Mouse (Mus musculus): ENCODE results near the gene Gm9964. TPM values are rescaled to one million over a fixed set of nuclear protein-coding genes. Genes with fewer than 3 reads are reported as not detected.

Gm9964 gene
- polyA plus RNA-seq, 1 experiment from 2014 or later = not detected

GRCm38 (mm10) chr11:79327106-79327505 lies 30.4 kb upstream of the Gm9964 start:
- Histone ChIP-seq H3K4me3 (ENCODE audit: low read length) (no peak overlapping the region), H3K27me3 (ENCODE audit: control insufficient read depth, insufficient read depth, low read length) (no peaks in the 10 kb centered on the region), H3K36me3 (ENCODE audit: control insufficient read depth, insufficient read depth) (no peaks in the 10 kb centered on the region), H3K9ac (ENCODE audit: low read length) (no peak overlapping the region), H3K27ac (ENCODE audit: low read length) (no peak overlapping the region), H3K4me2 (ENCODE audit: low read depth, low read length) (no peak overlapping the region), H3K9me3 (replicated peaks; ENCODE audit: control insufficient read depth, low read length) (no peaks in the 10 kb centered on the region), H3K4me1 (ENCODE audit: control insufficient read depth, insufficient read depth, low read length) (no peaks in the 10 kb centered on the region)
- 32% methylated on average over 4 of the region's 4 CpGs for WGBS
- no peak for ATAC-seq (replicated peaks; ENCODE audit: extremely low read depth, insufficient read depth, low FRiP score)

DNA sequence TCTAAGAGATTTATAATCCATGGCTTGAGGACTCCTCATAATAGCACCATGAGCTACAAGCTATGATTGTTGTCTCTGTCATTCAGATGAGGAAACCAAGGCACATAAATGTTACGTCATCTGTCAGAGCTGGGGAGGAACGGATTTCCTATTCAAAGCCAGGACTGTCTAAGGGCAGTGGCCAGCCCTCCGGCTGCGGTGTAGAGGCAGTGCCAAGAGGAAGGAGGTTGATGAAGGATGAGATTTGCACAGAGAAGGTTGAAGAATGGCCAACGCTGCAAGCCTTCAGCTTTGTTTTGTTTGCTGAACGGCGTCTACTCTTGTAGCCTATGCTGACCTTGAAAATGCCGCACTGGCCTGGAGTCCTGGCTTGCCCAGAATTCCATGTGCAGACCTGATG lies 29.0 kb upstream of the Gm9964 start:
- Histone ChIP-seq H3K9ac (ENCODE audit: low read length) (no peak overlapping the region), H3K27me3 (ENCODE audit: control insufficient read depth, insufficient read depth, low read length) (no peaks in the 10 kb centered on the region), H3K36me3 (ENCODE audit: control insufficient read depth, insufficient read depth) (no peaks in the 10 kb centered on the region), H3K4me2 (ENCODE audit: low read depth, low read length) (no peak overlapping the region), H3K9me3 (replicated peaks; ENCODE audit: control insufficient read depth, low read length) (no peaks in the 10 kb centered on the region), H3K27ac (ENCODE audit: low read length) (no peak overlapping the region), H3K4me1 (ENCODE audit: control insufficient read depth, insufficient read depth, low read length) (no peaks in the 10 kb centered on the region), H3K4me3 (ENCODE audit: low read length) (no peak overlapping the region)
- 75% methylated on average over 8 of the region's 8 CpGs for WGBS
- no peak for ATAC-seq (replicated peaks; ENCODE audit: extremely low read depth, insufficient read depth, low FRiP score)

DNA sequence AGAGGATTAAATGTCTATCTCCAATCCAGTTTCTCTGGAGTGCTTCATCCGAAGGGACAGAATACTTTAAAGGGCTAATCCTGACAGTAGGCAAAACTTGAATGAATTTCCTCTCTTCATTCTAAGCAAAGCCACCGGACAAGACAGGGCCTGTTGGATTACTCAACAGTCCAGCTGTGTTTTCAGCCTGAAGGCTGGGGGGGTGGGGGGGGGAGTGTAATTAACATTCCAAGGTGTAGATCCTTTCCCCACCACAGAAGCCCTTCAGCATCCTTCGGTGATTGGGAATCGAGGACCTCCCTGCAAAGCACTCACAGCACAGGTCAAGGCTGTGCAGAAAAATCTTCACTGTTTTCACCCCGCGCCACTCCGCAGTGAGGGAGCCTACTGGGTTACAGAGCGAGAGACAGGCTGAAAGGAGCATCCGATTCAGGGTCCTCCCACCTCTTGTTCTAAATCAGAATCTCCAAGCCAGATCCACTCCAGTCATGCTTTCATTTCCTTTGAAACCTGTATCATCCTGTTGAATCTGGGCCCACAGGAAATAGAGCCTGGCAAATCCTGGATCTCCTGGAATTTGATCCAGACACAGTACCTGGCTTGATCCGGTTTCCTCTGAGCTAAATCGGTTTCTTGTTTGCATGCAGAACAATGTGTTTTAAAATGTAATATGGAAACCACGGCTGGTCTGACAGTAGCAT lies 27.4 kb upstream of the Gm9964 start:
- no peaks in the 10 kb centered on the region for H3K27me3 ChIP-seq (ENCODE audit: control insufficient read depth, insufficient read depth, low read length)
- H3K9ac ChIP-seq (ENCODE audit: low read length) = no peak overlapping the region
- no peaks in the 10 kb centered on the region for H3K9me3 ChIP-seq (replicated peaks; ENCODE audit: control insufficient read depth, low read length)
- H3K4me3 ChIP-seq (ENCODE audit: low read length) = no peak overlapping the region
- 60% methylated on average over 12 of the region's 12 CpGs for whole genome bisulfite sequencing
- no peak overlapping the region for H3K4me2 ChIP-seq (ENCODE audit: low read depth, low read length)
- no peaks in the 10 kb centered on the region for H3K36me3 ChIP-seq (ENCODE audit: control insufficient read depth, insufficient read depth)
- no peak for ATAC-seq (replicated peaks; ENCODE audit: extremely low read depth, insufficient read depth, low FRiP score)
- 0 out of 2 replicates have a peak, but pooled peaks cover 2% of the 10 kb centered on the region for H3K4me1 ChIP-seq (ENCODE audit: control insufficient read depth, insufficient read depth, low read length)
- peak overlapping the region; percentile 60 for H3K27ac ChIP-seq (ENCODE audit: low read length)

GRCm38 (mm10) chr11:79319807-79320206 lies 23.1 kb upstream of the Gm9964 start:
- ATAC-seq (replicated peaks; ENCODE audit: extremely low read depth, insufficient read depth, low FRiP score) = peak; percentile 37; the same call in 1 of the 2 replicates
- no peak overlapping the region for H3K4me3 ChIP-seq (ENCODE audit: low read length)
- no peaks in the 10 kb centered on the region for H3K36me3 ChIP-seq (ENCODE audit: control insufficient read depth, insufficient read depth)
- no peak overlapping the region for H3K27ac ChIP-seq (ENCODE audit: low read length)
- no peak overlapping the region for H3K9ac ChIP-seq (ENCODE audit: low read length)
- H3K4me1 ChIP-seq (ENCODE audit: control insufficient read depth, insufficient read depth, low read length) = 0 out of 2 replicates have a peak, but pooled peaks cover 2% of the 10 kb centered on the region
- no peak overlapping the region for H3K4me2 ChIP-seq (ENCODE audit: low read depth, low read length)
- H3K9me3 ChIP-seq (replicated peaks; ENCODE audit: control insufficient read depth, low read length) = no peaks in the 10 kb centered on the region
- WGBS = 37% methylated on average over 7 of the region's 7 CpGs
- H3K27me3 ChIP-seq (ENCODE audit: control insufficient read depth, insufficient read depth, low read length) = no peaks in the 10 kb centered on the region

- Histone ChIP-seq H3K4me2 (ENCODE audit: low read depth, low read length) (no peak overlapping the region), H3K9me3 (replicated peaks; ENCODE audit: control insufficient read depth, low read length) (no peaks in the 10 kb centered on the region), H3K4me1 (ENCODE audit: control insufficient read depth, insufficient read depth, low read length) (0 out of 2 replicates have a peak, but pooled peaks cover 2% of the 10 kb centered on the region), H3K27ac (ENCODE audit: low read length) (no peak overlapping the region), H3K4me3 (ENCODE audit: low read length) (no peak overlapping the region), H3K9ac (ENCODE audit: low read length) (no peak overlapping the region), H3K36me3 (ENCODE audit: control insufficient read depth, insufficient read depth) (no peaks in the 10 kb centered on the region), H3K27me3 (ENCODE audit: control insufficient read depth, insufficient read depth, low read length) (no peaks in the 10 kb centered on the region)
- no peak for ATAC-seq (replicated peaks; ENCODE audit: extremely low read depth, insufficient read depth, low FRiP score)
- 87% methylated on average over 8 of the region's 8 CpGs for WGBS
Observed at GRCm38 (mm10) chr11:79316807-79317345, 20.2 kb upstream of the Gm9964 start.

DNA sequence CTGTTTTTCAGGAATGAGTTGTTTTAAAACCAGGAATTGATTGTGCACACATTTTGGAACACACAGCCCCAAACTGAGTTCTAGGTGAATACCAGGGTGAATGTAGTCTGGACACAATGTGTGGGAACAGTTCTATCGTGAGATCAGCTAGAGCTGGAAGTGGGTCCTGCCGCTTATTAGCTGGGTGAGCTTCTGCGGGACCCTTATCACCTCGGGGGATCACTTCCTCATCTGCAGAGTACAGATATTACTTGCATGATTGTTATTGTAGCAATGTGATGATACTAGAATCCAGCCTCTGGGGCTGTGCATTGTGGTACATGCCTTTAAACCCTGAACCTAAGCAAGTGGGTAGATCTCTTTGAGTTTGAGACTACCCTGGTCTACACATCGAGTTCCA lies 13.8 kb upstream of the Gm9964 start:
- no peak overlapping the region for H3K27ac ChIP-seq (ENCODE audit: low read length)
- no peaks in the 10 kb centered on the region for H3K9me3 ChIP-seq (replicated peaks; ENCODE audit: control insufficient read depth, low read length)
- no peak overlapping the region for H3K4me2 ChIP-seq (ENCODE audit: low read depth, low read length)
- peaks cover 20% of the 10 kb centered on the region for H3K4me1 ChIP-seq (ENCODE audit: control insufficient read depth, insufficient read depth, low read length)
- ATAC-seq (replicated peaks; ENCODE audit: extremely low read depth, insufficient read depth, low FRiP score) = no peak
- 73% methylated on average over 5 of the region's 5 CpGs for WGBS
- no peaks in the 10 kb centered on the region for H3K27me3 ChIP-seq (ENCODE audit: control insufficient read depth, insufficient read depth, low read length)
- no peak overlapping the region for H3K4me3 ChIP-seq (ENCODE audit: low read length)
- no peaks in the 10 kb centered on the region for H3K36me3 ChIP-seq (ENCODE audit: control insufficient read depth, insufficient read depth)
- no peak overlapping the region for H3K9ac ChIP-seq (ENCODE audit: low read length)

- H3K4me2 ChIP-seq (ENCODE audit: low read depth, low read length) = no peak overlapping the region
- peaks cover 20% of the 10 kb centered on the region for H3K4me1 ChIP-seq (ENCODE audit: control insufficient read depth, insufficient read depth, low read length)
- H3K36me3 ChIP-seq (ENCODE audit: control insufficient read depth, insufficient read depth) = no peaks in the 10 kb centered on the region
- peak overlapping the region; percentile 88 for H3K27ac ChIP-seq (ENCODE audit: low read length)
- no peak overlapping the region for H3K9ac ChIP-seq (ENCODE audit: low read length)
- no peak overlapping the region for H3K4me3 ChIP-seq (ENCODE audit: low read length)
- ATAC-seq (replicated peaks; ENCODE audit: extremely low read depth, insufficient read depth, low FRiP score) = peak; percentile 3; the same call in 1 of the 2 replicates
- no peaks in the 10 kb centered on the region for H3K9me3 ChIP-seq (replicated peaks; ENCODE audit: control insufficient read depth, low read length)
- H3K27me3 ChIP-seq (ENCODE audit: control insufficient read depth, insufficient read depth, low read length) = no peaks in the 10 kb centered on the region
- WGBS = 58% methylated on average over 9 of the region's 9 CpGs
Observed at GRCm38 (mm10) chr11:79307560-79308200, 11.0 kb upstream of the Gm9964 start.

- H3K9ac ChIP-seq (ENCODE audit: low read length) = peak overlapping the region; percentile 53
- H3K27me3 ChIP-seq (ENCODE audit: control insufficient read depth, insufficient read depth, low read length) = no peaks in the 10 kb centered on the region
- H3K9me3 ChIP-seq (replicated peaks; ENCODE audit: control insufficient read depth, low read length) = no peaks in the 10 kb centered on the region
- ATAC-seq (replicated peaks; ENCODE audit: extremely low read depth, insufficient read depth, low FRiP score) = peak; percentile 74; the same call in 1 of the 2 replicates
- WGBS = 16% methylated on average over 10 of the region's 10 CpGs
- peak overlapping the region; percentile 22; the same call in 1 of the 2 replicates for H3K4me2 ChIP-seq (ENCODE audit: low read depth, low read length)
- no peak overlapping the region for H3K4me3 ChIP-seq (ENCODE audit: low read length)
- peaks cover 20% of the 10 kb centered on the region for H3K4me1 ChIP-seq (ENCODE audit: control insufficient read depth, insufficient read depth, low read length)
- H3K27ac ChIP-seq (ENCODE audit: low read length) = peak overlapping the region; percentile 88
- no peaks in the 10 kb centered on the region for H3K36me3 ChIP-seq (ENCODE audit: control insufficient read depth, insufficient read depth)
Observed at GRCm38 (mm10) chr11:79306996-79307395, 10.3 kb upstream of the Gm9964 start.

GRCm38 (mm10) chr11:79306510-79306909 lies 9.8 kb upstream of the Gm9964 start:
- Histone ChIP-seq H3K27me3 (ENCODE audit: control insufficient read depth, insufficient read depth, low read length) (no peaks in the 10 kb centered on the region), H3K4me2 (ENCODE audit: low read depth, low read length) (peak overlapping the region; percentile 22; the same call in 1 of the 2 replicates), H3K9ac (ENCODE audit: low read length) (no peak overlapping the region; the same call in 1 of the 2 replicates), H3K27ac (ENCODE audit: low read length) (peak overlapping the region; percentile 88), H3K4me1 (ENCODE audit: control insufficient read depth, insufficient read depth, low read length) (peaks cover 20% of the 10 kb centered on the region), H3K9me3 (replicated peaks; ENCODE audit: control insufficient read depth, low read length) (no peaks in the 10 kb centered on the region), H3K36me3 (ENCODE audit: control insufficient read depth, insufficient read depth) (no peaks in the 10 kb centered on the region), H3K4me3 (ENCODE audit: low read length) (no peak overlapping the region)
- peak; percentile 75 for ATAC-seq (replicated peaks; ENCODE audit: extremely low read depth, insufficient read depth, low FRiP score)
- WGBS = 24% methylated on average over 7 of the region's 7 CpGs
